Mouse (Mus musculus): ENCODE data around the gene Cacng7. TPM values are rescaled to one million over a fixed set of nuclear protein-coding genes. Genes with fewer than 3 reads are reported as not detected.

Gene Cacng7
- polyA plus RNA-seq, 1 experiment from 2014 or later = 3.4 TPM

- 5% methylated on average over 5 of the region's 5 CpGs for WGBS
- peaks cover 11% of the 10 kb centered on the region for H3K4me1 ChIP-seq (replicated peaks; ENCODE audit: control insufficient read depth, insufficient read depth, low read length)
- H3K4me2 ChIP-seq (replicated peaks) = peak overlapping the region; percentile 75
- ATAC-seq (ENCODE audit: low FRiP score) (no peak), DNase-seq (ENCODE audit: low spot score) (no peak)
- 0 out of 2 replicates have a peak overlapping the region, but pooled peaks have one; percentile 88 for H3K27ac ChIP-seq
- peaks cover 3% of the 10 kb centered on the region for H3K36me3 ChIP-seq (replicated peaks; ENCODE audit: control insufficient read depth, insufficient read depth)
- H3K4me3 ChIP-seq (replicated peaks; ENCODE audit: low read length) = peak overlapping the region; percentile 77
- H3K9me3 ChIP-seq (ENCODE audit: control insufficient read depth, low read length) = no peaks in the 10 kb centered on the region
- peak overlapping the region; percentile 85 for H3K9ac ChIP-seq
- H3K27me3 ChIP-seq (ENCODE audit: control insufficient read depth, insufficient read depth, low read length) = no peaks in the 10 kb centered on the region
These were observed 787 bp downstream of the Cacng7 start for GRCm38 (mm10) chr7:3333542-3333941.

- no peaks in the 10 kb centered on the region for H3K9me3 ChIP-seq (ENCODE audit: control insufficient read depth, low read length)
- no peak overlapping the region for H3K4me3 ChIP-seq (replicated peaks; ENCODE audit: low read length)
- DNase-seq (ENCODE audit: low spot score) (no peak), ATAC-seq (ENCODE audit: low FRiP score) (no peak)
- no peak overlapping the region for H3K9ac ChIP-seq
- no peaks in the 10 kb centered on the region for H3K27me3 ChIP-seq (ENCODE audit: control insufficient read depth, insufficient read depth, low read length)
- peaks cover 11% of the 10 kb centered on the region for H3K4me1 ChIP-seq (replicated peaks; ENCODE audit: control insufficient read depth, insufficient read depth, low read length)
- no peak overlapping the region for H3K4me2 ChIP-seq (replicated peaks)
- H3K27ac ChIP-seq = no peak overlapping the region
- H3K36me3 ChIP-seq (replicated peaks; ENCODE audit: control insufficient read depth, insufficient read depth) = peaks cover 28% of the 10 kb centered on the region
- 70% methylated on average over 17 of the region's 17 CpGs for WGBS
These were observed 3.7 kb downstream of the Cacng7 start for GRCm38 (mm10) chr7:3336412-3336811.

- no peak for DNase-seq (ENCODE audit: low spot score)
- Histone ChIP-seq H3K27me3 (ENCODE audit: control insufficient read depth, insufficient read depth, low read length) (no peaks in the 10 kb centered on the region), H3K9ac (no peak overlapping the region), H3K9me3 (ENCODE audit: control insufficient read depth, low read length) (no peaks in the 10 kb centered on the region), H3K4me3 (replicated peaks; ENCODE audit: low read length) (no peak overlapping the region), H3K36me3 (replicated peaks; ENCODE audit: control insufficient read depth, insufficient read depth) (peaks cover 44% of the 10 kb centered on the region), H3K4me2 (replicated peaks) (no peak overlapping the region), H3K4me1 (replicated peaks; ENCODE audit: control insufficient read depth, insufficient read depth, low read length) (peaks cover 11% of the 10 kb centered on the region), H3K27ac (no peak overlapping the region)
- 89% methylated on average over 11 of the region's 11 CpGs for WGBS
- ATAC-seq (ENCODE audit: low FRiP score) = no peak
These were observed 5.7 kb downstream of the Cacng7 start for GRCm38 (mm10) chr7:3338286-3338935.

GRCm38 (mm10) chr7:3339010-3339409 is 6.3 kb downstream of the Cacng7 start:
- ATAC-seq (ENCODE audit: low FRiP score) = no peak
- H3K4me3 ChIP-seq (replicated peaks; ENCODE audit: low read length) = no peak overlapping the region
- peaks cover 49% of the 10 kb centered on the region for H3K36me3 ChIP-seq (replicated peaks; ENCODE audit: control insufficient read depth, insufficient read depth)
- WGBS = 95% methylated on average over 11 of the region's 11 CpGs
- H3K4me2 ChIP-seq (replicated peaks) = no peak overlapping the region
- H3K9me3 ChIP-seq (ENCODE audit: control insufficient read depth, low read length) = no peaks in the 10 kb centered on the region
- H3K9ac ChIP-seq = no peak overlapping the region
- H3K27me3 ChIP-seq (ENCODE audit: control insufficient read depth, insufficient read depth, low read length) = no peaks in the 10 kb centered on the region
- H3K27ac ChIP-seq = no peak overlapping the region
- no peak for DNase-seq (ENCODE audit: low spot score)
- peaks cover 5% of the 10 kb centered on the region; the same call in 1 of the 2 replicates for H3K4me1 ChIP-seq (replicated peaks; ENCODE audit: control insufficient read depth, insufficient read depth, low read length)

- no peak overlapping the region for H3K9ac ChIP-seq
- WGBS = 96% methylated on average over 3 of the region's 3 CpGs
- H3K27ac ChIP-seq = no peak overlapping the region
- H3K4me3 ChIP-seq (replicated peaks; ENCODE audit: low read length) = no peak overlapping the region
- DNase-seq (ENCODE audit: low spot score) (no peak), ATAC-seq (ENCODE audit: low FRiP score) (no peak)
- H3K27me3 ChIP-seq (ENCODE audit: control insufficient read depth, insufficient read depth, low read length) = no peaks in the 10 kb centered on the region
- H3K4me2 ChIP-seq (replicated peaks) = no peak overlapping the region
- H3K4me1 ChIP-seq (replicated peaks; ENCODE audit: control insufficient read depth, insufficient read depth, low read length) = no peaks in the 10 kb centered on the region
- no peaks in the 10 kb centered on the region for H3K9me3 ChIP-seq (ENCODE audit: control insufficient read depth, low read length)
- H3K36me3 ChIP-seq (replicated peaks; ENCODE audit: control insufficient read depth, insufficient read depth) = peaks cover 82% of the 10 kb centered on the region
These were observed 11.1 kb downstream of the Cacng7 start for GRCm38 (mm10) chr7:3343861-3344260.

- Histone ChIP-seq H3K9ac (no peak overlapping the region), H3K27me3 (ENCODE audit: control insufficient read depth, insufficient read depth, low read length) (no peaks in the 10 kb centered on the region), H3K4me3 (replicated peaks; ENCODE audit: low read length) (no peak overlapping the region), H3K36me3 (replicated peaks; ENCODE audit: control insufficient read depth, insufficient read depth) (peaks cover 85% of the 10 kb centered on the region), H3K9me3 (ENCODE audit: control insufficient read depth, low read length) (no peaks in the 10 kb centered on the region), H3K4me2 (replicated peaks) (no peak overlapping the region), H3K27ac (no peak overlapping the region), H3K4me1 (replicated peaks; ENCODE audit: control insufficient read depth, insufficient read depth, low read length) (no peaks in the 10 kb centered on the region)
- no peak for ATAC-seq (ENCODE audit: low FRiP score)
- no peak for DNase-seq (ENCODE audit: low spot score)
- WGBS = 93% methylated on average over 3 of the region's 3 CpGs
These were observed 12.5 kb downstream of the Cacng7 start for GRCm38 (mm10) chr7:3345301-3345700.

GRCm38 (mm10) chr7:3347366-3348287 is 14.9 kb downstream of the Cacng7 start:
- no peak overlapping the region for H3K4me2 ChIP-seq (replicated peaks)
- H3K9ac ChIP-seq = no peak overlapping the region
- H3K4me3 ChIP-seq (replicated peaks; ENCODE audit: low read length) = no peak overlapping the region
- WGBS = 35% methylated on average over 20 of the region's 20 CpGs
- no peak overlapping the region for H3K27ac ChIP-seq
- no peaks in the 10 kb centered on the region for H3K27me3 ChIP-seq (ENCODE audit: control insufficient read depth, insufficient read depth, low read length)
- no peaks in the 10 kb centered on the region for H3K4me1 ChIP-seq (replicated peaks; ENCODE audit: control insufficient read depth, insufficient read depth, low read length)
- no peaks in the 10 kb centered on the region for H3K9me3 ChIP-seq (ENCODE audit: control insufficient read depth, low read length)
- ATAC-seq (ENCODE audit: low FRiP score) (no peak), DNase-seq (ENCODE audit: low spot score) (no peak)
- peaks cover 84% of the 10 kb centered on the region for H3K36me3 ChIP-seq (replicated peaks; ENCODE audit: control insufficient read depth, insufficient read depth)

GRCm38 (mm10) chr7:3348326-3348725 is 15.6 kb downstream of the Cacng7 start:
- no peak for ATAC-seq (ENCODE audit: low FRiP score)
- H3K4me2 ChIP-seq (replicated peaks) = no peak overlapping the region
- H3K9ac ChIP-seq = no peak overlapping the region
- peaks cover 78% of the 10 kb centered on the region for H3K36me3 ChIP-seq (replicated peaks; ENCODE audit: control insufficient read depth, insufficient read depth)
- DNase-seq (ENCODE audit: low spot score) = no peak
- no peak overlapping the region for H3K27ac ChIP-seq
- no peaks in the 10 kb centered on the region for H3K4me1 ChIP-seq (replicated peaks; ENCODE audit: control insufficient read depth, insufficient read depth, low read length)
- no peaks in the 10 kb centered on the region for H3K27me3 ChIP-seq (ENCODE audit: control insufficient read depth, insufficient read depth, low read length)
- no peaks in the 10 kb centered on the region for H3K9me3 ChIP-seq (ENCODE audit: control insufficient read depth, low read length)
- no peak overlapping the region for H3K4me3 ChIP-seq (replicated peaks; ENCODE audit: low read length)
- WGBS = 62% methylated on average over 5 of the region's 5 CpGs

- no peaks in the 10 kb centered on the region for H3K4me1 ChIP-seq (replicated peaks; ENCODE audit: control insufficient read depth, insufficient read depth, low read length)
- 90% methylated on average over 9 of the region's 9 CpGs for WGBS
- no peaks in the 10 kb centered on the region for H3K9me3 ChIP-seq (ENCODE audit: control insufficient read depth, low read length)
- H3K36me3 ChIP-seq (replicated peaks; ENCODE audit: control insufficient read depth, insufficient read depth) = peaks cover 70% of the 10 kb centered on the region
- ATAC-seq (ENCODE audit: low FRiP score) = no peak
- no peak overlapping the region for H3K27ac ChIP-seq
- no peak overlapping the region for H3K4me2 ChIP-seq (replicated peaks)
- H3K9ac ChIP-seq = no peak overlapping the region
- no peak for DNase-seq (ENCODE audit: low spot score)
- no peak overlapping the region for H3K4me3 ChIP-seq (replicated peaks; ENCODE audit: low read length)
- no peaks in the 10 kb centered on the region for H3K27me3 ChIP-seq (ENCODE audit: control insufficient read depth, insufficient read depth, low read length)
These were observed 17.0 kb downstream of the Cacng7 start for GRCm38 (mm10) chr7:3349775-3350174.
